Mouse (Mus musculus): ENCODE data around the gene Cgn. TPM values are rescaled to one million over a fixed set of nuclear protein-coding genes. Genes with fewer than 3 reads are reported as not detected.

Cgn gene
- polyA plus RNA-seq (2012; rRNA removed) = 12.6 and 31.3 TPM in 2 replicates

DNA sequence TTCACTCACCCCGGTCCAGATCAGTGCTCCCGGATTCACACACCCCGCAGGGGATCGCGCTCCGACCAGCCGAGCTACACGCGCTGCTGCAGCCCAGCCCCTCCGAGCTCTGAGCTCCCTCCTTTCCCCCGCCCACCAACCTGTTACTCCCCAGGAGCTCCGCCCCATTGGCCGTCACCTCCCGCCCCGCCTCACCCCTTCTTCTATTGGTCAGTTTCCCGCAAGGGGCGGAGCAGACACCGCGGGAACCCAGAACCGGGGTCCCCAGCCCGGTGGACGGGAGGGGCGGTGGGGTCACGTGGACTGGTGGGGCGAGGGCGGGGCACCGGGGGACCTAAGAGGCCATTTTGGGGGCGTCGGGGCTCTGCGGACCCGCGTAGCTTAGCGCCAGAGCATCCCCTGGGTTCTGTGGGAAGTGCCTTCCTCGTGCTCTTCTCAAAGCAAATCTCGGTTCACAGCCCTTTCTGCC, at the start of gene Cgn:
Gene Cgn, minus strand, starts transcription at position 126 of the 469 bp plus-strand sequence.
- peaks cover 5% of the 10 kb centered on the region for H3K4me1 ChIP-seq (ENCODE audit: control insufficient read depth, insufficient read depth, insufficient read length, low read length)
- no peaks in the 10 kb centered on the region for H3K27me3 ChIP-seq (ENCODE audit: control insufficient read depth, insufficient read depth, low read length)
- WGBS = under 1% methylated on average over 35 of the region's 35 CpGs
- TF ChIP-seq POLR2A (IDR thresholded peaks at IDR 0.05; ENCODE audit: low read depth, low read length) = peak; percentile 89; the same call in 1 of the 2 replicates
- TF ChIP-seq CTCF (IDR thresholded peaks at IDR 0.05; ENCODE audit: extremely low read depth, insufficient read length, insufficient replicate concordance, low read depth, low read length) = no peak
- peak within 1 kb of the TSS; percentile 93 for H3K27ac ChIP-seq (ENCODE audit: insufficient read depth, low read depth, low read length)
- no peaks in the 10 kb centered on the region for H3K36me3 ChIP-seq (ENCODE audit: control insufficient read depth, insufficient read depth, low read length)
- peak within 1 kb of the TSS; percentile 87 for H3K4me3 ChIP-seq (ENCODE audit: low read depth, low read length)

DNA sequence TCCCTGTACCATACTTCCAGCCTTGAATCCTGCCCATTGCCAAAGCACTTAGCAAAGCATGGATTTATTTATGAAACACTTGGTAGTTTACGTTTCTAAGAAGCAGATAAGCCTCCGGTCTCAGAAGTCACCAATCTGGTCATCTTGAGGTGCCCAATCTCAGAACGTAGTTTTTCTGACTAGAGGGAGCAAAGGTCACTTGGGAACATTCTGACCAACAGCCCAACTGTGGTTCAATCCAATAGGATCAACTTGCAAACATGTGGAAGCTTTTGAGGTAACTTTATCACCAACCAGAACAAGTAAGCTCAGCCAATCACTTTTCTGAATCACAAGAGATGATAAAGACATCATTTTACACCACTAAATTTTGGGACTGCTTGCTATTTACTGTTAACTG, 49.1 kb upstream of the Cgn start:
- 29% methylated on average over 3 of the region's 3 CpGs for WGBS
- H3K27ac ChIP-seq (ENCODE audit: insufficient read depth, low read depth, low read length) = no peak overlapping the region
- TF ChIP-seq POLR2A (IDR thresholded peaks at IDR 0.05; ENCODE audit: low read depth, low read length) (no peak), CTCF (IDR thresholded peaks at IDR 0.05; ENCODE audit: extremely low read depth, insufficient read length, insufficient replicate concordance, low read depth, low read length) (no peak)
- H3K36me3 ChIP-seq (ENCODE audit: control insufficient read depth, insufficient read depth, low read length) = no peaks in the 10 kb centered on the region
- H3K4me1 ChIP-seq (ENCODE audit: control insufficient read depth, insufficient read depth, insufficient read length, low read length) = peaks cover 2% of the 10 kb centered on the region; the same call in 1 of the 2 replicates
- H3K27me3 ChIP-seq (ENCODE audit: control insufficient read depth, insufficient read depth, low read length) = no peaks in the 10 kb centered on the region
- no peak overlapping the region for H3K4me3 ChIP-seq (ENCODE audit: low read depth, low read length)

DNA sequence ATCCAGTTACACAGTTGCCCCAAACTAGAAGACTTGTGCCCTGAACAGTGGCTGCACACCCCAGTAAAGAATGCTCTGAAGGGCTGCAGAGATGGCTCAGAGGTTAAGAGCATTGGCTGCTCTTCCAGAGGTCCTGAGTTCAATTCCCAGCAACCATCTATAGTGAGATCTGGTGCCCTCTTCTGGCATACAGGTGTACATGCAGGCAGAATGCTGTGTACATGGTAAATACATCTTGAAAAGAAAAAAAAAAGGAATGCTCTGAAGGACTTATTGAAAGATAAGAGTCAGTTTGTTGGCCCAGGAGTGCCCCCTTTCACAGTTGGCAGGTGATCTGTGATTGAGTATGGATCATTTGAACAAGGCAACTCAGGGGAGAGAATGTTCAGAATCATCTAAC, 47.1 kb upstream of the Cgn start:
- Histone ChIP-seq H3K4me3 (ENCODE audit: low read depth, low read length) (no peak overlapping the region), H3K27ac (ENCODE audit: insufficient read depth, low read depth, low read length) (no peak overlapping the region), H3K36me3 (ENCODE audit: control insufficient read depth, insufficient read depth, low read length) (no peaks in the 10 kb centered on the region), H3K27me3 (ENCODE audit: control insufficient read depth, insufficient read depth, low read length) (no peaks in the 10 kb centered on the region), H3K4me1 (ENCODE audit: control insufficient read depth, insufficient read depth, insufficient read length, low read length) (no peaks in the 10 kb centered on the region)
- TF ChIP-seq CTCF (IDR thresholded peaks at IDR 0.05; ENCODE audit: extremely low read depth, insufficient read length, insufficient replicate concordance, low read depth, low read length) (no peak), POLR2A (IDR thresholded peaks at IDR 0.05; ENCODE audit: low read depth, low read length) (no peak)

DNA sequence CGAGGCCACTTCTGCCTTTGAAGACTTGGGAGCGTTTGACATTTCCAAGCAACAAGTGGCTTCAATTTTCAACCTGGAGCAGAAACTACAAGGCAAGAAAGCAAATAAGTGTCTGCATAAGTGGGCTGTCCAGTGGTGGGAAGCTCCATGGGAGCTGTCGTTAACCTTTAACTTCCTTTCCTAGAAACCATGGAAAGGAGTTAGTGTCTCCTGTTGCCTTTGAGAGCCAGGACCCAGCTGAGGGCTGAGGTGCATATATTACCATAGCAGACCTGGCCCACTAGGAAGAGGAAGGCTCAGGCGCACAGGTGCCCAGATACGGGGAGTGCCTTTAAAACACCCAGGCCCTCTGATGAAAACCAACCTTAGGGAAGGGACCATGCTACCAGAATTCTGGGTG, 46.4 kb upstream of the Cgn start:
- H3K27me3 ChIP-seq (ENCODE audit: control insufficient read depth, insufficient read depth, low read length) = no peaks in the 10 kb centered on the region
- 65% methylated on average over 5 of the region's 5 CpGs for WGBS
- H3K27ac ChIP-seq (ENCODE audit: insufficient read depth, low read depth, low read length) = no peak overlapping the region
- no peaks in the 10 kb centered on the region for H3K4me1 ChIP-seq (ENCODE audit: control insufficient read depth, insufficient read depth, insufficient read length, low read length)
- no peaks in the 10 kb centered on the region for H3K36me3 ChIP-seq (ENCODE audit: control insufficient read depth, insufficient read depth, low read length)
- TF ChIP-seq CTCF (IDR thresholded peaks at IDR 0.05; ENCODE audit: extremely low read depth, insufficient read length, insufficient replicate concordance, low read depth, low read length) (no peak), POLR2A (IDR thresholded peaks at IDR 0.05; ENCODE audit: low read depth, low read length) (no peak)
- H3K4me3 ChIP-seq (ENCODE audit: low read depth, low read length) = no peak overlapping the region

DNA sequence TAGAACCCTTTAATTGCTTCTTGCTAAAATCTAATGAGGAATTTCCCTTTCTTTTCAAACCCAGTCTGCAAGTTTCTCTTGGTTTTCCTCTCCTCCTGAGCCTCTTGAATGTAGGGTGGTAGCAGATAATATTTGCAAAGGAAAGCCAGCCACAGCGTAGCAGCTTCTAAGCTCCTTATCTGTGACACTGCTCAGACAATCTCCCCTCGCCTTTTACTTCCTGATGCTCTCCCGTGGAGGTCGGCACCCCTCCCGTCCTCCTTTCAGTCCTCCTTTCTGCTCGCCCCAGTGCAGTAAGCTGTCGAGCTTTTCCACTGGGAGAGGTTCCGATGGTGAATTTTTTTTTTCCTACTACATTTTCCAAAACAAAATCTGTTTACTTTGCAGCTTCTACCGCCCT, 45.8 kb upstream of the Cgn start:
- Histone ChIP-seq H3K27me3 (ENCODE audit: control insufficient read depth, insufficient read depth, low read length) (no peaks in the 10 kb centered on the region), H3K27ac (ENCODE audit: insufficient read depth, low read depth, low read length) (no peak overlapping the region), H3K4me3 (ENCODE audit: low read depth, low read length) (no peak overlapping the region), H3K36me3 (ENCODE audit: control insufficient read depth, insufficient read depth, low read length) (no peaks in the 10 kb centered on the region), H3K4me1 (ENCODE audit: control insufficient read depth, insufficient read depth, insufficient read length, low read length) (no peaks in the 10 kb centered on the region)
- TF ChIP-seq CTCF (IDR thresholded peaks at IDR 0.05; ENCODE audit: extremely low read depth, insufficient read length, insufficient replicate concordance, low read depth, low read length) = no peak
- no peak for TF ChIP-seq POLR2A (IDR thresholded peaks at IDR 0.05; ENCODE audit: low read depth, low read length)
- WGBS = 5% methylated on average over 9 of the region's 9 CpGs

DNA sequence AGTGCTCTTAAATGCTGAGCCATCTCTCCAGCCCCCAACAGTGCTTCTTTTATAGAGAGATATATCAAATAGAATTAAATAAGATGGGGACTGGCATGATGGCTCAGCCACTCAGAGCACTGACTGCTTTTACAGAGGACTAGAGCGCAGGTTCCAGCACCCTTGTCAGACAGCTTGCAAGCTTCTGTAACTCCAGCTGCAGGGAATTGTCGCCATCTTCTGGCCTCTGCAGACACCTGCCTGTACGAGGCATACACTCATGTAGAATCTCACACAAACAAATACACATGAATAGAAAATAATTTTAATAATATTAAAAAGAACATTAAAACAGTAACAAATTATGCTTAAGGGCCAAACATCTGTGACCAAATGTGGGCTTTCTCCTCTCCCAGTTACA, 37.8 kb upstream of the Cgn start:
- H3K27me3 ChIP-seq (ENCODE audit: control insufficient read depth, insufficient read depth, low read length) = no peaks in the 10 kb centered on the region
- H3K36me3 ChIP-seq (ENCODE audit: control insufficient read depth, insufficient read depth, low read length) = no peaks in the 10 kb centered on the region
- H3K4me3 ChIP-seq (ENCODE audit: low read depth, low read length) = no peak overlapping the region
- TF ChIP-seq POLR2A (IDR thresholded peaks at IDR 0.05; ENCODE audit: low read depth, low read length) (no peak), CTCF (IDR thresholded peaks at IDR 0.05; ENCODE audit: extremely low read depth, insufficient read length, insufficient replicate concordance, low read depth, low read length) (0 out of 2 replicates have a peak, but pooled peaks have one; percentile 18)
- H3K27ac ChIP-seq (ENCODE audit: insufficient read depth, low read depth, low read length) = no peak overlapping the region
- peaks cover 2% of the 10 kb centered on the region; the same call in 1 of the 2 replicates for H3K4me1 ChIP-seq (ENCODE audit: control insufficient read depth, insufficient read depth, insufficient read length, low read length)
- 86% methylated on average over 3 of the region's 3 CpGs for WGBS

DNA sequence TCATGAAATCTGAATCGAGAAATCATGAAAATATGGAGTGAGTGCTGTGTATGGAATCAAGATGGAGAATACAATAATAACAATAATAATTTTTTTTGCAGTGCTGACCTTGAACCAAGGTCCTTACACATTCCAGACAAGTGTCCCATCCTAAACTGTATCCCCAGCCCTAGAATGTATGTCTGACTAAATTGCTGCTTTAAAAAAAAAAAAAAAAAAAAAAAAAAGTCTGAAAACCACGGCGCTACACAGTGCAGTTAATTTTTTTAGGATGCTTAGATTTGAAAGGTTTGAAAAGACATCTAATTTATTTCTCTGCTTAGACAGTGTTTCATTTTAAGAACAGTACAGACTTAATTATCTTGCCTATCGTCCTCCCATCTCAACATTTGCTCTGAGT, 35.8 kb upstream of the Cgn start:
- H3K27ac ChIP-seq (ENCODE audit: insufficient read depth, low read depth, low read length) = no peak overlapping the region
- peaks cover 2% of the 10 kb centered on the region; the same call in 1 of the 2 replicates for H3K4me1 ChIP-seq (ENCODE audit: control insufficient read depth, insufficient read depth, insufficient read length, low read length)
- no peak for TF ChIP-seq CTCF (IDR thresholded peaks at IDR 0.05; ENCODE audit: extremely low read depth, insufficient read length, insufficient replicate concordance, low read depth, low read length)
- no peak for TF ChIP-seq POLR2A (IDR thresholded peaks at IDR 0.05; ENCODE audit: low read depth, low read length)
- no peak overlapping the region for H3K4me3 ChIP-seq (ENCODE audit: low read depth, low read length)
- WGBS = 71% methylated on average over 4 of the region's 4 CpGs
- H3K36me3 ChIP-seq (ENCODE audit: control insufficient read depth, insufficient read depth, low read length) = no peaks in the 10 kb centered on the region
- H3K27me3 ChIP-seq (ENCODE audit: control insufficient read depth, insufficient read depth, low read length) = no peaks in the 10 kb centered on the region
